ENCODE assay signal across 23 mouse cellular contexts in genomic region chr1:163502557-163502956, GRCm38 (mm10).
"Had no signal": no experiment of that assay in that cellular context is flagged by ENCODE, and none has a peak within 500 bp of the region (broad histone marks: within the 10 kb centered on the region; RNA-seq: fewer than 3 reads in every experiment).

No protein-coding gene starts in this region.

- H3K9me3 ChIP-seq: lung, embryonic 15.5 days; midbrain, embryonic 10.5 days; midbrain, embryonic 12.5 days; neural tube, embryonic 13.5 days; neural tube, embryonic 15.5 days; stomach, embryonic 15.5 days had no signal

- H3K27ac ChIP-seq: lung, embryonic 15.5 days; macrophage; midbrain, embryonic 10.5 days; midbrain, embryonic 12.5 days; neural tube, embryonic 13.5 days; neural tube, embryonic 15.5 days; stomach, embryonic 15.5 days had no signal

- H3K4me3 ChIP-seq: lung, embryonic 15.5 days; midbrain, embryonic 10.5 days; midbrain, embryonic 12.5 days; myocyte; neural tube, embryonic 13.5 days; neural tube, embryonic 15.5 days; stomach, embryonic 15.5 days had no signal

- H3K4me2 ChIP-seq: lung, embryonic 15.5 days; midbrain, embryonic 12.5 days; neural tube, embryonic 13.5 days; neural tube, embryonic 15.5 days; stomach, embryonic 15.5 days had no signal

- DNase-seq: liver, postnatal 0 days; lung, adult 2 months; lung, postnatal 14 days; lung, postnatal 36 days; midbrain, embryonic 14.5 days; retina, postnatal 1 day; right cerebral cortex, adult 18-20 months; right cerebral cortex, postnatal 25 days; right cerebral cortex, postnatal 4 days; spleen, adult 18-20 months; thymus, adult 18-20 months; thymus, postnatal 14 days; thymus, postnatal 36 days had no signal

- H3K9ac ChIP-seq: liver, postnatal 0 days; lung, embryonic 15.5 days; midbrain, embryonic 12.5 days; neural tube, embryonic 13.5 days; neural tube, embryonic 15.5 days; stomach, embryonic 15.5 days had no signal

- H3K4me1 ChIP-seq: lung, embryonic 15.5 days; midbrain, embryonic 10.5 days; midbrain, embryonic 12.5 days; neural tube, embryonic 13.5 days; neural tube, embryonic 15.5 days; stomach, embryonic 15.5 days had no signal

- H3K36me3 ChIP-seq: lung, embryonic 15.5 days; midbrain, embryonic 10.5 days; midbrain, embryonic 12.5 days; neural tube, embryonic 13.5 days; neural tube, embryonic 15.5 days; stomach, embryonic 15.5 days had no signal

- ATAC-seq: liver, postnatal 0 days; lung, postnatal 0 days; midbrain, embryonic 16.5 days had no signal

- H3K27me3 ChIP-seq: lung, embryonic 15.5 days; midbrain, embryonic 12.5 days; neural tube, embryonic 13.5 days; neural tube, embryonic 15.5 days; stomach, embryonic 15.5 days had no signal
